Mouse (Mus musculus) brain, embryonic 14.5 days (tissue): ENCODE data around the gene Ppm1j.

Experiments
- CTCF ChIP-seq: fragments of 200-500 bp; IDR thresholded peaks from 2 replicates; pipeline ENCODE4 v1.5.1; 2012; ENCODE audit warnings: inconsistent platforms, mild to moderate bottlenecking, moderate library complexity, borderline replicate concordance; ENCODE audit not compliant: insufficient read depth, insufficient read length; ENCODE audit errors: extremely low read depth
- POLR2A ChIP-seq: fragments of 200-500 bp; IDR thresholded peaks from 2 replicates; pipeline ENCODE4 v1.6.1; 2012; ENCODE audit warnings: mild to moderate bottlenecking, inconsistent platforms, borderline replicate concordance; ENCODE audit not compliant: poor library complexity, insufficient read depth, insufficient read length, severe bottlenecking; ENCODE audit errors: extremely low read depth

- TF ChIP-seq POLR2A (no peak), CTCF (no peak)
Observed at GRCm38 (mm10) chr3:104769135-104769534, 11.7 kb upstream of the Ppm1j start.
